Comparison of ENCODE assay signal across 8 mouse cellular contexts in the genomic region with DNA sequence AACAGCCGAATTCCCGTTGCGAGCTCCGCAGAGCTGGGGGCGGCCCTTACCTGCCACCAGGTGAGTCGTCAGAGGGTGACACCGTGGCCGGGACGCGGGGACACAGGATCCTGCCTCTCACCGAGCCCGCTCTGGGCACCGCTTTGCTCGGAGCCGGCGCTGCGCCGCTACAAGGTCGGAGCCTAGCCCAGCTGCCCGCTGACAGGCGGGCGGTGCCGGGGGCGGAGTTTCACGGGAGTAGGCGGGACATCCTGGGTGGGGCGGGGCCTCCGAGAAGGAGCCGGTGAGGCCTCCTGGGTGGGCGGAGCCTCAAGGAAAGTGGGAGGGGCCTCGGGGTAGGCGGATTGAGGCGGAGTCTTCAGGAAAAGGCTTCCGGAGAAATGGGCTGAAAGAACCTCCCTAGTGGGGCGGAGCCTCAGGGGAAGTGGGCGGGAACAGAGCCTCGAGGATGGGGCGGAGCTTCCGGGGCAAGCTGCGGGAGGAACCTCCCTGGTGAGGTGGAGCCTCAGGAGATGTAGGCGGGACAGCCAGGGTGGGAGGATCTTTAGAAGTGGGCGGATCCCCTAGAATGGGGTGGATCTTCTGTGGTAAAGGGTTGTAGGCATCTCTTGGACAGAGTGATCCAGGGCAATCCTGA. TPM values are rescaled to one million over a fixed set of nuclear protein-coding genes. Genes with fewer than 3 reads are reported as not detected.
DNase-seq lines count a peak whose midpoint lies in the region; ATAC-seq and TF ChIP-seq lines count a peak whose summit lies in the region.

A gene (minus strand): TSS at position 203 of the 637 bp plus-strand sequence.

- H3K79me2 ChIP-seq in CH12.LX (replicated peaks; ENCODE audit: control insufficient read depth, extremely low read depth, insufficient read depth, poor library complexity, severe bottlenecking): no peaks in the 10 kb centered on the region

- peaks cover 0 to 40% of the 10 kb centered on the region in 2 experiments for H3K36me3 ChIP-seq in CH12.LX (replicated peaks in 1 of 2; ENCODE audit: control insufficient read depth in 1 of 2, insufficient read depth in 1 of 2, low read length in 1 of 2)
- H3K36me3 ChIP-seq in forebrain, embryonic 12.5 days (replicated peaks): no peaks in the 10 kb centered on the region
- no peaks in the 10 kb centered on the region for H3K36me3 ChIP-seq in heart, postnatal 0 days (replicated peaks; ENCODE audit: control insufficient read depth, insufficient read depth, low read length)
- H3K36me3 ChIP-seq in liver, embryonic 16.5 days (ENCODE audit: control insufficient read depth, insufficient read depth): no peaks in the 10 kb centered on the region
- H3K36me3 ChIP-seq in neural tube, embryonic 13.5 days: no peaks in the 10 kb centered on the region
- H3K36me3 ChIP-seq in testis, adult 2 months (ENCODE audit: control insufficient read depth, insufficient read depth, low read length): no peaks in the 10 kb centered on the region

- no peak for TF ChIP-seq POLR2A in CH12.LX (IDR thresholded peaks at IDR 0.05; ENCODE audit: low read depth, low read length)
- TF ChIP-seq POLR2A in testis, adult 2 months (IDR thresholded peaks at IDR 0.05; ENCODE audit: control insufficient read depth, low read depth, low read length): peak; percentile 63; the same call in 1 of the 2 replicates

- H3K4me3 ChIP-seq in CH12.LX (replicated peaks in 1 of 3; ENCODE audit: low read depth in 2 of 3, low read length in 2 of 3, poor library complexity in 1 of 3): peak within 1 kb of the TSS in 1 of 3 experiments; percentile 14
- H3K4me3 ChIP-seq in forebrain, embryonic 12.5 days (replicated peaks): peak within 1 kb of the TSS; percentile 38
- H3K4me3 ChIP-seq in heart, postnatal 0 days (ENCODE audit: low read depth, low read length): peak within 1 kb of the TSS; percentile 46
- peak within 1 kb of the TSS; percentile 82 for H3K4me3 ChIP-seq in liver, embryonic 16.5 days (ENCODE audit: low read depth, low read length)
- H3K4me3 ChIP-seq in neural tube, embryonic 13.5 days: peak within 1 kb of the TSS; percentile 47
- peak within 1 kb of the TSS; percentile 99 for H3K4me3 ChIP-seq in testis, adult 2 months (ENCODE audit: control insufficient read depth, low read depth, low read length)

- peaks cover 10% of the 10 kb centered on the region for H3K9me3 ChIP-seq in CH12.LX (replicated peaks; ENCODE audit: low read length)
- H3K9me3 ChIP-seq in forebrain, embryonic 12.5 days: peaks cover 3% of the 10 kb centered on the region; the same call in 1 of the 2 replicates
- H3K9me3 ChIP-seq in heart, postnatal 0 days (replicated peaks; ENCODE audit: control insufficient read depth, low read length): no peaks in the 10 kb centered on the region
- no peaks in the 10 kb centered on the region for H3K9me3 ChIP-seq in liver, embryonic 16.5 days (replicated peaks; ENCODE audit: control insufficient read depth, low read length)
- H3K9me3 ChIP-seq in neural tube, embryonic 13.5 days: 0 out of 2 replicates have a peak, but pooled peaks cover 3% of the 10 kb centered on the region

- ATAC-seq in forebrain, embryonic 12.5 days (ENCODE audit: low FRiP score): peak; percentile 84
- peak; percentile 82 for ATAC-seq in heart, postnatal 0 days (ENCODE audit: insufficient read depth, low read depth)
- ATAC-seq in liver, embryonic 16.5 days (ENCODE audit: low read depth): peak; percentile 75
- ATAC-seq in neural tube, embryonic 13.5 days (ENCODE audit: low read depth): peak; percentile 71

- H3K27me3 ChIP-seq in CH12.LX (replicated peaks): peaks cover 2% of the 10 kb centered on the region
- H3K27me3 ChIP-seq in forebrain, embryonic 12.5 days: peaks cover 24% of the 10 kb centered on the region
- H3K27me3 ChIP-seq in heart, postnatal 0 days (ENCODE audit: control insufficient read depth, insufficient read depth, low read length): no peaks in the 10 kb centered on the region
- H3K27me3 ChIP-seq in liver, embryonic 16.5 days (ENCODE audit: control insufficient read depth, insufficient read depth, low read depth, low read length): no peaks in the 10 kb centered on the region
- H3K27me3 ChIP-seq in neural tube, embryonic 13.5 days: peaks cover 21% of the 10 kb centered on the region
- H3K27me3 ChIP-seq in testis, adult 2 months (ENCODE audit: control insufficient read depth, insufficient read depth, low read length): no peaks in the 10 kb centered on the region

- TF ChIP-seq CTCF in CH12.LX (conservative IDR thresholded peaks at IDR 0.05 in 1 of 2, IDR thresholded peaks at IDR 0.05 in 1 of 2; ENCODE audit: low read depth in 2 of 2, low read length in 2 of 2): no peak
- no peak for TF ChIP-seq CTCF in heart, postnatal 0 days (IDR thresholded peaks at IDR 0.05; ENCODE audit: low read depth)
- TF ChIP-seq CTCF in testis, adult 2 months (IDR thresholded peaks at IDR 0.05; ENCODE audit: control insufficient read depth, insufficient read depth, insufficient replicate concordance, low read depth, low read length): no peak

- peak; percentile 88 for DNase-seq in CH12.LX (ENCODE audit: extremely low read depth)
- peak; percentile 99 for DNase-seq in c-Kit-positive CD71-positive TER-119-positive erythroid progenitor cells, embryonic 14.5 days (ENCODE audit: low spot score)
- DNase-seq in heart, postnatal 0 days (ENCODE audit: low spot score): peak; percentile 71
- peak; percentile 99 for DNase-seq in kidney, postnatal 4 days

- dilution Hi-C loops in CH12.LX (cut with MboI; ENCODE audit: extremely low pct_ligation_motif_present, extremely low pct_unique_long_range_greater_than_20kb, low sequenced_read_pairs): no loop called here

- WGBS in forebrain, embryonic 12.5 days: 1% methylated on average over 42 of the region's 42 CpGs
- under 1% methylated on average over 42 of the region's 42 CpGs for WGBS in heart, postnatal 0 days
- WGBS in liver, embryonic 16.5 days (ENCODE audit: insufficient replicate concordance): under 1% methylated on average over 42 of the region's 42 CpGs
- WGBS in neural tube, embryonic 13.5 days: 3% methylated on average over 42 of the region's 42 CpGs

- no peak for TF ChIP-seq RAD21 in CH12.LX (IDR thresholded peaks at IDR 0.05; ENCODE audit: low read depth, low read length)

- no peak within 1 kb of the TSS for H3K27ac ChIP-seq in CH12.LX (ENCODE audit: insufficient read depth, low read depth)
- no peak within 1 kb of the TSS for H3K27ac ChIP-seq in forebrain, embryonic 12.5 days
- no peak within 1 kb of the TSS for H3K27ac ChIP-seq in heart, postnatal 0 days (ENCODE audit: low read depth)
- peak within 1 kb of the TSS; percentile 94 for H3K27ac ChIP-seq in liver, embryonic 16.5 days (ENCODE audit: low read length)
- H3K27ac ChIP-seq in neural tube, embryonic 13.5 days (replicated peaks): no peak within 1 kb of the TSS
- peak within 1 kb of the TSS; percentile 60 for H3K27ac ChIP-seq in testis, adult 2 months (ENCODE audit: control insufficient read depth, insufficient read depth, low read depth, low read length)

- peak within 1 kb of the TSS; percentile 19; the same call in 1 of the 2 replicates for H3K4me2 ChIP-seq in CH12.LX (ENCODE audit: insufficient read depth, low read depth, poor library complexity, severe bottlenecking)
- H3K4me2 ChIP-seq in forebrain, embryonic 12.5 days: peak within 1 kb of the TSS; percentile 63
- H3K4me2 ChIP-seq in heart, postnatal 0 days (ENCODE audit: low read depth, low read length): peak within 1 kb of the TSS; percentile 67
- H3K4me2 ChIP-seq in liver, embryonic 16.5 days (ENCODE audit: low read depth, low read length): peak within 1 kb of the TSS; percentile 97
- peak within 1 kb of the TSS; percentile 67 for H3K4me2 ChIP-seq in neural tube, embryonic 13.5 days

- no peak for TF ChIP-seq EP300 in CH12.LX (IDR thresholded peaks at IDR 0.05; ENCODE audit: low read length)
- TF ChIP-seq EP300 in heart, postnatal 0 days (IDR thresholded peaks at IDR 0.05; ENCODE audit: low read depth): no peak

- in situ Hi-C loops in CH12.LX (cut with MboI; ENCODE audit: low pct_ligation_motif_present, low pct_unique_long_range_greater_than_20kb, low sequenced_read_pairs): no loop called here

- peaks cover 0 to 8% of the 10 kb centered on the region in 2 experiments; a peak in 2 of 4 replicates for H3K4me1 ChIP-seq in CH12.LX (ENCODE audit: control insufficient read depth in 1 of 2, insufficient read depth in 2 of 2)
- H3K4me1 ChIP-seq in forebrain, embryonic 12.5 days: peaks cover 11% of the 10 kb centered on the region
- peaks cover 11% of the 10 kb centered on the region; the same call in 1 of the 2 replicates for H3K4me1 ChIP-seq in heart, postnatal 0 days (ENCODE audit: control insufficient read depth, insufficient read depth)
- H3K4me1 ChIP-seq in liver, embryonic 16.5 days (ENCODE audit: control insufficient read depth, low read depth, low read length): peaks cover 49% of the 10 kb centered on the region
- H3K4me1 ChIP-seq in neural tube, embryonic 13.5 days (replicated peaks): peaks cover 7% of the 10 kb centered on the region; the same call in 1 of the 2 replicates
- H3K4me1 ChIP-seq in testis, adult 2 months (ENCODE audit: control insufficient read depth, insufficient read depth, low read length): peaks cover 19% of the 10 kb centered on the region

- H3K9ac ChIP-seq in CH12.LX (ENCODE audit: insufficient read depth, low read depth): no peak within 1 kb of the TSS
- peak within 1 kb of the TSS; percentile 47 for H3K9ac ChIP-seq in forebrain, embryonic 12.5 days
- H3K9ac ChIP-seq in heart, postnatal 0 days (replicated peaks; ENCODE audit: low read depth, low read length): peak within 1 kb of the TSS; percentile 38
- H3K9ac ChIP-seq in liver, embryonic 16.5 days (ENCODE audit: low read depth, low read length): peak within 1 kb of the TSS; percentile 88
- H3K9ac ChIP-seq in neural tube, embryonic 13.5 days: peak within 1 kb of the TSS; percentile 72

TF ChIP-seq in CH12.LX, 34 proteins besides CTCF, POLR2A, EP300 and RAD21:
- no peak for TF ChIP-seq MAFK (IDR thresholded peaks at IDR 0.05; ENCODE audit: insufficient replicate concordance, low read length)
- TF ChIP-seq ELF1 (IDR thresholded peaks at IDR 0.05; ENCODE audit: low read depth, low read length): peak; percentile 66
- TF ChIP-seq BHLHE40 (IDR thresholded peaks at IDR 0.05; ENCODE audit: low read depth, low read length): no peak

RNA-seq across cellular contexts. Expression of the gene that starts here (rescaled TPM):
- total RNA-seq in CH12.LX (2012; rRNA removed) (0.63 and 0.98 TPM in 2 replicates), CH12.LX (2014; rRNA removed) (0.41 and 0.44 TPM in 2 replicates)
- 1.1 and 1.4 TPM in 2 replicates for polyA plus RNA-seq in CH12.LX (2012; ENCODE audit: insufficient read length, low read depth)
- polyA plus RNA-seq in forebrain, embryonic 12.5 days (2016; fragmentation: Nextera tagmentation; extraction: Ambion mirVana): 2.9 and 3.3 TPM in 2 replicates
- total RNA-seq in heart, postnatal 0 days (2014; rRNA removed; ENCODE audit: low replicate concordance): 1.8 and 5.4 TPM in 2 replicates
- polyA plus RNA-seq in heart, postnatal 0 days (2015; fragmentation: Nextera tagmentation; extraction: Ambion mirVana): 2.3 and 3.0 TPM in 2 replicates
- polyA plus RNA-seq in liver, embryonic 16.5 days (2015; fragmentation: Nextera tagmentation; extraction: Ambion mirVana): 6.4 and 6.7 TPM in 2 replicates
- 8.1 and 10.3 TPM in 2 replicates for polyA plus RNA-seq in neural tube, embryonic 13.5 days (2015; fragmentation: Nextera tagmentation; extraction: Ambion mirVana)
- polyA plus RNA-seq in testis, adult 2 months (2012; rRNA removed): 21.6 and 24.8 TPM in 2 replicates

Comparison
In these comparisons a context has a peak if more than half of its experiments do, and no peak if none do; other contexts are left out.
1. H3K27ac ChIP-seq: peak in liver, embryonic 16.5 days (single experiment) and testis, adult 2 months (single experiment); none in CH12.LX (single experiment), forebrain, embryonic 12.5 days (single experiment), heart, postnatal 0 days (single experiment) and neural tube, embryonic 13.5 days (single experiment).
2. H3K4me2 ChIP-seq: peak in every context shown above with its lines; median percentile 97 in liver, embryonic 16.5 days; 67 in heart, postnatal 0 days; 67 in neural tube, embryonic 13.5 days; 63 in forebrain, embryonic 12.5 days; 19 in CH12.LX.
3. Peak in every context shown above with its lines, with median percentiles within 50 percentile points of each other: DNase-seq and ATAC-seq.